Mouse (Mus musculus): ENCODE measurements around the gene 1190007I07Rik. TPM values are rescaled to one million over a fixed set of nuclear protein-coding genes. Genes with fewer than 3 reads are reported as not detected.
"Not testable (repeated sequence)": the region's sequence is repeated elsewhere in the genome, so short reads cannot be mapped to it uniquely, and the experiment has no call there.

1190007I07Rik gene
- polyA plus RNA-seq, 1 experiment from 2014 or later, result 37.2 TPM

DNA sequence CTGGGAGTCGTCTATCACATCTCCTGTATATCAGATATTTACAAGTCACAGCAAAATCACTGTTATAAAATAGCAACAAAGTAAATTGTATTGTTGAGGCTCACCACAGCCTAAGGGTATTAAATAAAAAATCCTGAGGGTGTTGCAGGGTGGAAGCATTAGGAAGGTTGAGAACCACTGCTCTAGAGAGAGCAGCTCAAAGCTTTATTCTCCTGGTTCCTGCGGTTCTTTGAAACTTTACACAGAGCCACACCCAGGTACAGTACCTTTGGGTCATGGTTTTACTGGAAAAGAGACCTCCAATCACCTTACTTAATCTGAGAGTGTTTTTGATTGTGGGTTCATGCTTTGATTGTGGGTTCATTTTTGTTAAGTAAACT, 515 bp upstream of the 1190007I07Rik start:
- not testable (repeated sequence) for H3K27me3 ChIP-seq; H3K9me3 ChIP-seq; ATAC-seq (ENCODE audit: insufficient number of reproducible peaks, insufficient read depth, low FRiP score, low TSS enrichment); H3K36me3 ChIP-seq; H3K4me1 ChIP-seq
- Histone ChIP-seq H3K4me3 (peak overlapping the region; percentile 68), H3K4me2 (replicated peaks) (peak overlapping the region; percentile 62), H3K27ac (peak overlapping the region; percentile 74), H3K9ac (peak overlapping the region; percentile 77; the same call in 1 of the 2 replicates)
- WGBS, result 1% methylated on average over 2 of the region's 2 CpGs

DNA sequence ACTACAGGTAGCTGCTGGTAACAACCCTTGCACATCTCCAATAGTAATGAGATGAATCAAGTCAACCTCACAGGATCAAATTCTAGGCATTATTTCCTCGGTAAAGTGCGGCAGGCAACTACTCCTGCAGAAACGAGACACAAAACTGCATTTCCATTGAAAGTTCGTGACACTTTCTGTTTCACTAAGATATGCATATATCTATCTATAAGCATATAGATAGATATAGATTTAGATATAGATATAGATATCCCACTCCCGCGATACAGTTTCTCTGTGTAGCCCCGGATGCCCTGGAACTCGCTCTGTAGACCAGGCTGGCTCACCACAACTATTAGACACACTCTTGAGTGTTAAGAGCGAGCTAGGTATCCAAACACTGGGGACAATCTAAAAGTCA, 793 bp downstream of the 1190007I07Rik start:
- 0 out of 2 replicates have a peak, but pooled peaks cover 3% of the 10 kb centered on the region for H3K4me1 ChIP-seq
- H3K27me3 ChIP-seq, result no peaks in the 10 kb centered on the region; the same call in 1 of the 2 replicates
- H3K36me3 ChIP-seq, result 0 out of 2 replicates have a peak, but pooled peaks cover 2% of the 10 kb centered on the region
- H3K4me3 ChIP-seq, result peak overlapping the region; percentile 68
- H3K9ac ChIP-seq, result peak overlapping the region; percentile 77
- H3K4me2 ChIP-seq (replicated peaks), result peak overlapping the region; percentile 62
- H3K27ac ChIP-seq, result no peak overlapping the region
- no peaks in the 10 kb centered on the region for H3K9me3 ChIP-seq
- 32% methylated on average over 9 of the region's 9 CpGs for WGBS
- no peak for ATAC-seq (ENCODE audit: insufficient number of reproducible peaks, insufficient read depth, low FRiP score, low TSS enrichment)

DNA sequence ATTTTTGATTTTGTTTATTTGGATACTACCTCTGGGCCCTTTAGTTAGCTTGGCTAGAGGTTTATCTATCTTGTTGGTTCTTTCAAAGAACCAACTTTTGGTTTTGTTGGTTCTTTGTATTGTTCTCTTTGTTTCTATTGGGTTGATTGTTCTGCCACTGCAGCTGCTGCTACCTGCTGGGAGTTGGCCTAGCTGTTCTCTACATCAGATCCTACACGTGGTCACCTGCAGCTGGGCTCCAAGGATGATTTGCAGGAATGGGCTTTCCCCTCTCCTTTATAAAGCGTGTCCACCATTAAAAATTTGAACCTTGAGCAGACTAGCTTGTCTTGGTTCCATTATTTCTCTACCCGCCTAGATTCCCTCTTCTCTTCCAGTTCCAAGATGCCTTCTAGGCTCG, 28.6 kb downstream of the 1190007I07Rik start:
- not testable (repeated sequence) for ATAC-seq (ENCODE audit: insufficient number of reproducible peaks, insufficient read depth, low FRiP score, low TSS enrichment); H3K4me2 ChIP-seq (replicated peaks); H3K4me1 ChIP-seq; H3K27me3 ChIP-seq; H3K9me3 ChIP-seq; H3K27ac ChIP-seq; H3K4me3 ChIP-seq; H3K36me3 ChIP-seq; H3K9ac ChIP-seq
- WGBS, result 66% methylated on average over 4 of the region's 4 CpGs

DNA sequence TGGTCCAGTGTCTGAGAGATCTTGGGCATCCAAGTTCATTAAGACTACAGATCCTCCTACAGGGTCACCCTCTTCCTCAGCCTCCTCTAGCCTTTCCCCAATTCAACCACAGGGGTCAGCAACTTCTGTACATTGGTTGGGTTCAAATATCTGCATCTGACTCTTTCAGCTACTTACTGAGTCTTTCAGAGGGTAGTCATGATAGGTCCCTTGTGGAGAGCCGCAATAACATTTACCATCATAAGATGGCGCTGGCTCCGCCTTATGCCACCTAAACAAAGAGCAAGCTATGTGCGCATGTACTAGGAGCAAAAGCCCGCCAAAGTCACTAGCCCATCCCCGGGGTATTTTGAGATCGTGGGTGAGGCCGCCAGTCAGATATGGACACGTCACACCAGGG, 33.4 kb downstream of the 1190007I07Rik start:
- not testable (repeated sequence) for ATAC-seq (ENCODE audit: insufficient number of reproducible peaks, insufficient read depth, low FRiP score, low TSS enrichment); H3K9me3 ChIP-seq; H3K4me2 ChIP-seq (replicated peaks); H3K27ac ChIP-seq; H3K9ac ChIP-seq; H3K36me3 ChIP-seq; H3K4me3 ChIP-seq; H3K27me3 ChIP-seq; H3K4me1 ChIP-seq
- 85% methylated on average over 9 of the region's 9 CpGs for WGBS

DNA sequence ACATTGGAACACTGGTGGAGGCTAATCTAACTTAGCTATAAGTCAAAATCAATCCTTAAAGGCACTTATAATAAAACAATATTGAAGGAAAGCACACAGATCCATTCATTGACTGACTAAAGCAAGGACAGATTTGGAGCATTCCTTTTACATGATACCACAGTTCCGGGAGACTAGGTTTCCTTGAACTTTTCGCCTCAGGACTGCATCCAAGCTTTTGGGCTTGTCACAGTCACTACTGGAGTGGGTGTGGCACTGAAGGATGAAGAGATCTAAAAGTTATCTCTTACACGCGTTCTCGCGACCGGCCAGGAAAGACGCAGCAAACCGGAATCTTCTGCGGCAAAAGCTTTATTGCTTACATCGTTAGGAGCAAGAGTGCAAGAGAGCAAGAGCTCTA, 51.9 kb downstream of the 1190007I07Rik start:
- not testable (repeated sequence) for H3K4me1 ChIP-seq; H3K27ac ChIP-seq; H3K4me3 ChIP-seq; H3K4me2 ChIP-seq (replicated peaks); H3K27me3 ChIP-seq; ATAC-seq (ENCODE audit: insufficient number of reproducible peaks, insufficient read depth, low FRiP score, low TSS enrichment); H3K9me3 ChIP-seq; H3K36me3 ChIP-seq; H3K9ac ChIP-seq
- 95% methylated on average over 11 of the region's 11 CpGs for WGBS

Other genes starting within 250 kb of the 1190007I07Rik start
- not detected in 2 replicates for gene Gm1553, start 130.6 kb downstream of the 1190007I07Rik start, polyA plus RNA-seq (2016; fragmentation: Nextera tagmentation; extraction: Ambion mirVana)
- gene Tdg, start 6.6 kb upstream of the 1190007I07Rik start, polyA plus RNA-seq (2016; fragmentation: Nextera tagmentation; extraction: Ambion mirVana), result 198 and 205 TPM in 2 replicates
- gene Glt8d2, start 67.4 kb upstream of the 1190007I07Rik start, polyA plus RNA-seq (2016; fragmentation: Nextera tagmentation; extraction: Ambion mirVana), result 12.2 and 13.4 TPM in 2 replicates
- gene Hcfc2, start 72.9 kb upstream of the 1190007I07Rik start, polyA plus RNA-seq (2016; fragmentation: Nextera tagmentation; extraction: Ambion mirVana), result 45.6 and 49.0 TPM in 2 replicates
- 57.3 and 60.0 TPM in 2 replicates for gene Nfyb, start 140.9 kb upstream of the 1190007I07Rik start, polyA plus RNA-seq (2016; fragmentation: Nextera tagmentation; extraction: Ambion mirVana)
- gene Txnrd1, start 210.7 kb upstream of the 1190007I07Rik start, polyA plus RNA-seq (2016; fragmentation: Nextera tagmentation; extraction: Ambion mirVana), result 143 and 148 TPM in 2 replicates
- gene Eid3, start 243.4 kb upstream of the 1190007I07Rik start, polyA plus RNA-seq (2016; fragmentation: Nextera tagmentation; extraction: Ambion mirVana), result 0.34 and 0.56 TPM in 2 replicates

Measured in embryonic facial prominence, embryonic 12.5 days (tissue).